Mouse (Mus musculus) gastrocnemius, postnatal 10 days (tissue): ENCODE measurements around the gene Clca3a1. TPM values are rescaled to one million over a fixed set of nuclear protein-coding genes. Genes with fewer than 3 reads are reported as not detected.

Source experiments
- DNase-seq: peaks from one replicate; pipeline ENCODE4 v3.0.0; 2021; ENCODE audit warnings: mixed read lengths
- total RNA-seq, 2 experiments: library from RNA; stranded (reverse); gene quantifications; 2 replicates each; pipeline ENCODE4 v1.2.3; 2021

Clca3a1 gene
- total RNA-seq, 2 experiments from 2014 or later = 0.20 to 0.31 TPM

DNA sequence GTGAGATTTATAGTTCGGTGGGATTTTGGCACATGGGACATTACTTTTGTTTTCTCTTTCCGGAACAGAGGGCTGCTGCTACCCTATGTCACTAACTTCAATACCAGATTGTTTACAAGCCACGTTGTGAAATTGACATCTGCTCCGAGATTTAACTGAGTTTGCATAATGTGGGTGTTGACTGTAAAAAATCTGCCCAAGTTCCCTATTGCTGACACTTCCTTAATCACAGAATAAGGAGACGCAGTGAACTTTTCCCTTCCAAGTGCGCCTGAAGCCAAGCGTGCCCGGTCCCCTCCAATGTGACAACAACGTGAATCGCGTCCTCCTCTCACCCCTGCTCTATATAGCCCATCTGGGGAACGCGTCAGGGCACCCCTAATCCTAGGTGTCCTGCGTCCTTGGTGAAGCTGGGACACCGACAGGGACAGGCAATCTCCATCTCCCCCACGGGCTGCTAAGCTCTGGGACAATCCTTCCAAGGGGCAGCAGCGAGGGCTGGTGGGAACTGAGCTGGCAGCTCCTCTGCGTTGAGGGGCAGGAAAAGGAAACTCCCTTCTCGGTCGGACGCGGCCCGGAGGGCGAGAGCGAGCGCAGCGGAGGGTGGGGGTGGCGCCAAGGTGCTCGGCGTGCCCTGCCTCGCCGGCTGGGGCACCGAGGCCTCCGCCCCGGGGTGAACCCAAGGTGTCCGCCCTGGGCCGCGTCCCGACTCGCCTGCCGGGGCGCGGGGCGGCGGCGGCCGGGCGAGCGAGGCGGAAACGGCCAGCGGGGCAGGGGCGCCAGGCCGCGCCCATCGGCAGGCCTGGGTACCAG lies 41.5 kb downstream of the Clca3a1 start:
- peak; percentile 71 for DNase-seq

DNA sequence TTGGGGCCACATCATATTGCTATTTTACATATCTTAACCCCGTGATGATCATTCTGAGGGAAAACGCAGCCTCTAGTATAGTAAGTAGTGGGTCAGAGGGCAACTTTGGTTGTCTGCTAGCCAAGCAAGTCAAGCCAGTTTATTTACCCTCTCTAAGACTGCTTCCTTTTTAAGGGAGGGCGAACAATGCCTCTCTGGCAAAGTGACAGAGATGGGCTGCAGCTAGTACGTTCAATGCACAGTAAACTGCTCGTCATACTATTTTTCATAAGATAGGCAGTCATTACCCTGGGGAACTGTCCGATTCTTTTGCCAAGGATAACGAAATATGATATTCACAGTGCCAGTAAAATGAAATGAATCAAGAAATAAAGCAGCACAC lies 42.1 kb downstream of the Clca3a1 start:
- no peak for DNase-seq

DNA sequence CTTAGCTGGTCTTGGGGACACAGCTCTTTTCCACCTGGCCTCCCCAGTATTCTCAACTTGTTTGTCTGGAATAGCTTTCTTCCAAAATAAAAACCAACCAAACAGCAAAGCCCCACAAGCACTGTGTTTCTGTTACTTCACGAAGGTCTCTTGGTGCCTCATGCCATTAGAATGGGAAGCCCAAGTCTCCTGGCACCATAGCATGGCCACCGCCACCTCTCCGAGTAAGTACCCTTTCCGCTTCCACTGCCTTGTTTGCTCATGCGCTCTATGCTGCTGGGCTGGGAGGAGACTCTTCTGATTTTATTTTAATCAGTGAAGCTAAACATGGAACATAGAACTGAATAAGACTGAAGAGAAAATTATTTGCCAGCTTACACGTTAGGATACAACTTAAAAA lies 42.9 kb downstream of the Clca3a1 start:
- DNase-seq = no peak

DNA sequence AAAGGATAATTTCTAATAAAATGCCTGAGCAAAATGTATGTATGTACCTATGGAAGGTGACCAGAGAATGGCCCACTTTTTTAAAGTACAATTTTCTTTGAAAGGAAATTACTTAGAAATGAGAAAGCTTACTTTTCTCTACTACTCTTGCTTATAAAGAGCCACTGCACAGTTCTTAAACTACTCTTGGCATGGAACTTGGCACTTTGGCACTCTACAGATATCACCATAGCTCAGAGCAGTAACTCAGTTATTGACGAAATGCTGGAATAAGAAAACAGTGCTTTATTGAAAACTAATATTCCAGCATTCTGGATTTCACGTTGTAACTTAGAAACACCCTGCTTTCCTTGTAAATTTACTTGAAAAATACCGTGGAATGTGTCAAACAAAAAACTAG lies 43.7 kb downstream of the Clca3a1 start:
- DNase-seq = no peak

DNA sequence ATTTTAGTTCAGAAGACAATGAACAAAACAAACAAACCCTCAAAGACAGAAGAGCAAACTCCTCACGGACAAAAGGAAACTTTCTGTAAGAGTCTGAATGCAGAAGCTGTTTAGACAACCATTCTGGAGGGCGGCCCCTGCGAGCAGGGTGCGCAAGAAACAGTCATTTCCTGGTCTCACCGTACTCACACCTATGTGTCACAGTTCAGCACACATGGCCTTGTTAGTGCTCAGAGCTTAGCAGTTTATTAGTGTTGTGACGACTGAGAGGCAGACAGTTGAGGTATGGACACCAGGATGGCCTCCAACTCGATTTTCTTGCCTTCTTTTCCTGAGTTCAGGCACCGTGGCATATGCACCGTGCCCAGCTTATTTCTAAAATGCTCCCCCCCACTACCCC lies 44.9 kb downstream of the Clca3a1 start:
- DNase-seq = no peak

DNA sequence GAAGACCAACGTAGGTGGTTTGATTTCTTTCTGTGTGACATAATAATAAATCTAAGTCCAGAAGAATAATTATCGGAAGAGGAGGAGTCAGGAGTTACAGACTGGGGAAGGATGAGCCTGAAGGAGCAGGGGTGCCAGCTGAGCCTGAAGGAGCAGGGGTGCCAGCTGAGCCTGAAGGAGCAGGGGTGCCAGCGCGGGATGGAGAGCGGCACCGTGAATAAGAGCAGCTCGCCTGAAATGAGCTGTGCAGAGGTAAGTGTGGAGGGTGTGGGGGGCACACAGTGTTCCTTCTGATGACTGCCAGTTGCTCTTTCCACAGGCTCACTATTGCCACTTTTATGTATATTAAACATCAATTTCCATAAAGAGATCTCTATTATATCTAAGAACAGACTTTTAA lies 45.7 kb downstream of the Clca3a1 start:
- DNase-seq = no peak

DNA sequence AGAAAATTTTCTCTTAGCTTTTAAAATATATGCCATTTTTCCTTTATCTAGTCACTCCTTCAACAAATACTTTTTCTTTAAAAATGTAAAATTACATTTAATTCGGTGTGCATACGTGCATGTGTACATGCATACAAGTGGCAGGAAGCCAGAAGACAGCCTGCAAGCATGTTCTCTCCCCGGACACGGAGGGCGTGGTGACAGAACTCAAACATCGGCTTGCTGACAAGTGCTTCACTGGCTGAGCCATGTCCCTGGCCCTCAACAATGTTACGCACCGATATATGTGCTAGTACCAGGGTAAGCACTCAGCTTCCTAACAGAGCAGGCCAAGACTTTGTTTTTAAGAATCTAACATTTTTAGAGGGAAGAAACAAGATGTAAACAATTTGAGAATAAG lies 46.2 kb downstream of the Clca3a1 start:
- no peak for DNase-seq

DNA sequence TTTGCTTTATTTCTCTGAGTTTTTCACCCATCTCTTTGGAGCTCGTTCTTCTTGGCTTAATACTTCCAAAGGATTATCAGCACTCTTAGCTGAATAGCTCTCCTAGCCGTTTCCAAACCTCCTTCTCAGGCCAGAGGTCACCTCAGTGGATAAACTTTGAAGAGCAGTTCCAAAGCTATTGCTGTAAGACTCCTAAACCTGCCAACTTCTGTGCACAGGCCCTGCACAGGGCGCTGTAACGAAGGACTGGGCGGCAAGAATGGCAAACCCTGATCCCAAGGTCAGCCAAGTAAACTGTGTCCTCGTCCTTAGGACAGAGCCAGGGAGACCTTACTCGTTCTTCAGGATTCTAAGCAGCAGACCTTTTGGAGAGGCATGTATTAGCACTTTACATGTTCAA lies 46.7 kb downstream of the Clca3a1 start:
- no peak for DNase-seq

DNA sequence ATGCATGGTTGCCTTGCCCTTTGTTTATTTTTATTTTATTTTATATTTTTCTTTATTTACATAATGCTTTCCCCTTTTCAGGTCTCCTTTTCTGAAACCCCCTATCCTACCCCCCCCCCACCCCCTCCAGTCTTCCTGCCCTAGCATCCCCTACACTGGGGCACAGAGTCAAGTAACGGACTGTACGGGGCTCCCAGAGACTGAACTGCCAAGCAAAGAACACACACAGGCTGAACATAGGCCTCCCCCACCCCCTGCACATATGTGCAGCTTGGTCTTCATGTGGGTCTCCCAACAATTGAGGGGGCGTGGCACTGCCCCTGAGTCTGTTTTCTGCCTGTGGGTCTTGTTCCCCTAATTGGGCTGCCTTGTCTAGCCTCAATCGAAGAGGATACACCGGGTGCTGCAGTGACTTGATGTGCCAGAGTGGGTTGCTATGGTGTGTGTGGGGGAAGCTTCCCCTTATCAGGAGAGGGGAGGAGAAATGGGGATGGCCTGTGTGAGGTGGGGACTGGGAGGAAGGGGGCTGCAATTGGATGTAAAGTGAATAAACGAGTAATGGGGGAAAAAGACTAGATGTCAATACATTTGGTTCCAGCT lies 49.1 kb downstream of the Clca3a1 start:
- no peak for DNase-seq

DNA sequence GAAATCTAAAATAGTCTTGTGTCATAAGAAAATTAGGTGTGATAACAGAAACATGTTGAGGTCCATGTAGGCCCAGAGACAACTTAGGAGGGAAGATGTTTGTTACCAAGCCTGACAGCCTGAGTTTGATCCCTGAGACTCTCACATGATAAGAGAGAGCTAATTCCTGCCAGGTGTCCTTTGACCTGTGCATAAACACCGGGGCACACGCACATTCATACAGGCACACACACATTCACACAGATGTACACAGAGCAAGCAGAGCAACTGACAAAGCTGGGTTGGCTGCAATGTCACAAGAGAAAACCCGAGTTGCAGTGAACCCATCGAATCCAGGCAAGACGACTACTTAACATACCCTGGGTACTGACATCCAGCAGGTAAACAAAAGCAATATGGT lies 52.2 kb downstream of the Clca3a1 start:
- DNase-seq = no peak

DNA sequence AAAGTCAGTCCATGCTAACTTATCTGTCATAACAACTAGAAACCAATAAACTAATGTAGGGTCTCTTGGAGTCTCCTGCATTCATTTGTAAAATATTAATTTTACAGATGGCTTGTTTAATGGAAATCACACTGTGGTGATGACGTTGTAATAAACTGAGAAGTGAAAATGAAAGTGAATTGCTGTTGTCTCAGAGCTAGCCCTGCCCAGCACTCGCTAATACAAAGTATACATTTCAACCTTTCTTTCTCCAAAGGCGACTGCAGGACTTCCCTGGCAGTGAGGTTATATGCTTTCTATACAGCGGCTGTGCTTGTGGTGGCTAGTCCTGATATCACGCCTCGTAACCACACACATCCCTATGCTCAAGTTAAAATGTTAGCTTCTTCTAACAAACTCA lies 56.8 kb downstream of the Clca3a1 start:
- no peak for DNase-seq

DNA sequence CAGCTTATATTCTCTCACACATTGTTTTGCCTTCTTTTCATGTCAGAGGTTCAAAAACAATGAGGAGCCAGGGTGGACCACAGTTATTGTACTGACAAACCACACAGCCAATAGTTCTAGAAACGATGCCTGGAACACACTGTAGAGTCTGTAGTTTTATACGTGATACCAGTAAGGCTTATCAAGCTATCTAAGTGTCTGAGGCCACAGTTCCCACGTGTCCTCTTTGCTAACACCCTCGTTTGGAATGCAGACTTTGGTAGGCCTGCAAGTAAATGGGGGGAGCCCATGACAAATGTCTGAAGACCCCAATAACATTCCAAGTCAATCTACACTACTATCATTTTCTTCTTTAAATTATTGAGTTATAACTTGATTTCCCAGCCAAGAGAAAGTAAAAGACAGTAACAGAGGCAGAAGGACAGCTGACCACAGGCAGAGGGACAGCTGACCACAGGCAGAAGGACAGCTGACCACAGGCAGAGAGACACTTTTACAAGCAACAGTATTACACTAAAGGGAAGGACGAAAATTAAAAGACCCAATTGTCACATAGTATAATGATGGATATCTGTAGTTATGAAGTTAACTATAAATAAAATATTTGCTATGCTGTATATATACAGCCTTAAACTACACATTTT lies 61.9 kb downstream of the Clca3a1 start:
- DNase-seq = no peak

DNA sequence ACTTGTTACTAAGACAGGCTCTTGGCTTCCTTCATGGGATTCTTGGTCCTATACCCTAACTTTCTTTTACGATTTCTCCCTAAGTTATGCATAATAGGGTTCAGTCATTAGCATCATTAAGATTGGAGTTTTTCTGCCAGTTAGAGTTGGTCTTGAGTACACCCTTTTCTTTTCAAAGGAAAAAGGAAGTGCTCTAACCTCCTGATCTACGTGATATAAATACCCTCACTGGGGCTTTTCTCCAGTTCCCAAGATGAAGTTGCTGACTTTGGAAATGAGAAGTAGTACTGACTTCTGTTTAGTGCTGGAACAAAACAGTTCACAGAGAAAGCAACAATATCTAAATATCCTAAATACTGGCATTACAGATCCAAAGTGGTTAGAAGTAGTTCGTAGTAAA lies 62.8 kb downstream of the Clca3a1 start:
- no peak for DNase-seq

DNA sequence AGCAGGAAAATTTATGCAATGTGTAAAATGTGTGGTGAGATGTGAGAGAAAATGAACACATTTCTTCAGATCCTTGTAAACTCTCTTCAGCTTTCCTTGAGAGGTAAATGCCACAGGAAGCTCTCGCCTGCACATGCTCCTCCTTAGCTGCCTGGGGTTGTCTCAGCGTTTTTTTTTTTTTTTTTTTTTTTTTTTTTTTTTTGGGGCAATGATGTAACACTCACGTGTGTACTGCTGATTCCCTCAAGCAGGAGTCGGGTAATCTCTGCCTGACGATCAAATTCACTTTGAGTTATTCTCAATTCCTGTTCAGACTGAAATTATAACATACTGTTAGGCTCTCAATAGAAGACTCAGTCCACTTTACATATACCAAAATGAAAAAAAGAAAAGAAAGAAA lies 63.6 kb downstream of the Clca3a1 start:
- DNase-seq = no peak

DNA sequence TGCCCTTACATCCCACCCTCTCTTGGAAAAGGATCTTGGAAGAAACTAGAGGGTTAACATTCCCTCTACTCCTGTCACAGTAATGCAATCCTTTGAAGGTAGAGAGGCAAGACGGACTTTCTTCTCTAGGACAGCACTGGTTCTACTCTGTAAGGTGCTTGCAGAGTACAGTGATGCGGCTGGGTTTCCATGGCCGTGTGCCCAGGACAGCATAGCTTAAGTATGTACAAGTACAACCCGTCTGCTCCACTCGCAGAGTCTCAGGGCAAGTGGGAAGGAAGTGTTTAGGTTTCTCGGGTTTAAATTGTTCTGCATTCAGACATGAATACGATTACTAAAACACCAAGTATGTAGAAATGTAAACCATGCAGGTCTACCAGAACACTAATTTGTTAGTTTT lies 65.8 kb downstream of the Clca3a1 start:
- DNase-seq = no peak

DNA sequence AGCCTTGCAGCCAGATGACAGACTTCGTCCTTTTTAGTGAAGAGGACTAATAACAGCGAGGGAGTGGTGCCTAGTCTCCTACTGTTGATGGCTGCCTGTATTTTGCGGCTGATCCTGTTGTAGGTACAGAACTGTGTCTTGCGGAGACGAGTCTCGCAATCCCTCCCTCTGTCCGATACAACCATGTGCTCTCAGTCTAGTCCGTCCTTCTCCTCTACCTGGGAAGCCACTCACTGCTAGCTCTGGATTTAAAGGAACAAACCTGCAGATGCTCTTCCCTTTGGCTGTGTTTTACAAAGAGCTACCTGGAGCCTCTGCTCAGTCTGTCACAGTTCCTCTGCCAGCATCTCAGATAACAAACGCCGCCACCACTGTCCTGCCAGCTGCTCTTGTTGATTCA lies 66.7 kb downstream of the Clca3a1 start:
- no peak for DNase-seq

DNA sequence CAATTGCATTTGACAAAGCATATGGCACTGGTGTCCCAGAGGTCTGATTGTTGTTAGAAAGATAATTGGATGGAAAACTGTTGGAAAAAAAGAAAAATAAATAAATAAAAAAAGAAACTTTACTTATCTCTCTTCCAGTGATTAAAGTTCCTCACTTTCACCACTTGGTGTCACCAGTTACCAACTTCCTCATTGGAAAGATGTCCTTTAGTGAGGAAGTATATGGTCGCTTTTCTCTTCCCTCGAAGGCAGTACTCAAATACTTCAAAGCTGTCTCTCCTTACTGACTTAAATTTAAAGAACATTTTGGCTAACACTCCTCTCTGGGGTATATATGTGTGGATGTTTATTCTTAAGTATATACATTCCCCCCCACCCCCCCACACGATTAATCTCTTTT lies 68.7 kb downstream of the Clca3a1 start:
- DNase-seq = no peak

DNA sequence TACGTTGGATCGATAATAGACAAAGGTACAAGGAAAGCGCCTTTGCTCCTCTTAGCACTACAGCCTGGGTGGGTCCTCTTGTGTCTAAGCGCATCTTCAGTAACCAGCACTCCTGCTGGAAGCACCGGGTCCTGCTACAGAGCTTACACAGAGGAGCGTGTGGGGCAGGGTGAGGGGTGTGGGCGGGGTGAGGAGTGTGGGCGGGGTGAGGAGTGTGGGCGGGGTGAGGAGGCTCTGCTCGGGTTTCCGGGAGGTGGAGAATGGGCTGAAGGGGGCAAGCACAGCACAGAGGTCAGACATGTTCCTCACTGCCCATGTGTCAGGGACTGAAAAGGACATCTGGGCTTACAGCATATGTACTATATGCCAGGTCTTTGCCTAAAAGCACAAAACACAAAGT lies 71.5 kb downstream of the Clca3a1 start:
- DNase-seq = peak; percentile 45

DNA sequence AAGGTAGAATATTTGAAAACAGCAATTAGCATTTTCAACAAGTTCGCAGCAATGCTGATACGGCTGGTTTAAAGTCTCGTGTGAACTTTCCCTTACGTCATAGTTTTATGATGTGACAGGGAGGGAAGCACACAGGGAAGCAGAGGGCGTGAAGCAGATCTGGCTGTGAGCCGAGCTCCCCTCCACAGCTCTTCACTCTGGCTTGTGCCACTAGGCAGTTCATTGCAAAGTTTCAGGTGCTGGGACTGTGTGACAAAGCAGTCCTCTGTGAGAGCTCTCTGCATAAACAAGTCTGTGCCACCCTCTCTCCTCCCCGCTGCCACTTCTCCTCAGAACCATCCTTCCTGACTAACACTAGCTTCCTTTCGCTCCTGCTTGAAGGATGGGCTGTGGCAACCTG lies 72.5 kb downstream of the Clca3a1 start:
- no peak for DNase-seq

DNA sequence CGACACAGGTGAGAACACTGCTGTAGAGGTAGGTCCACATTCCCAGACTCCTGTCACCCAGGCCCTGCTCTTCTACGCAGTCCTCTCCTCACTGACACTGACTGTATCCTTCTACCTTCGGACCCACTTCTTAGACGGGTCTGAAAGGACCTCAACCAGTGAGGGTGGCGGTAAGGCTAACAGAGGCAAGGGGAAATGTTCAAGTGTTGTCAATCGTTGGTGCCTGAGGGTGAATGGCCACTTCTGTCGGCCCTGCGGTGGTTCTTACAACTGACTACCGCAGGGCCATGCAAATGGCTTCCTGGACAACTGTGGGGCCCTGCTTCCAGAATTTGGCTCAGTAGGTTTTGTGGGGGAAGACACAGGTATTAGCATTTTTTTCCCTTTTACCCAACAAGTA lies 73.2 kb downstream of the Clca3a1 start:
- DNase-seq = no peak

DNA sequence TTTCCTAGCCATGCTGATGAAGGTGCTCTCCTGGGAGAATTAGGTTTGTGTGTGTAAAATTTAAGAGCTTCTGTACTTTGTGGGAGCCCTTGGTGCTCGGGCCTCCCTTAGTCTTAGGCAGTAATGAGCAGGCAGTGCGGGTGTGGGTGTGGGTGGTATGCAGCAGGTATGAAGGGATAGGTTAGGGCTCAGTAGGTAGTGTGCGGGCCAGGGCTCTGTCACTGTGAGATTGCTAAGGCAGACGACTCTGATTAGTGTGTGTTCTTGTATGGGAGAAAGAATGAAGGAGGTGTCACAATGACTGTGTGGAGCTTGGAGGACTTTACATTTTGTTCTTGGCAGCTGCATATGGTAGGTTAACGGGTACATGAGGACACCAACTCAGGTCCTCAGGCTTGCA lies 74.6 kb downstream of the Clca3a1 start:
- DNase-seq = no peak

DNA sequence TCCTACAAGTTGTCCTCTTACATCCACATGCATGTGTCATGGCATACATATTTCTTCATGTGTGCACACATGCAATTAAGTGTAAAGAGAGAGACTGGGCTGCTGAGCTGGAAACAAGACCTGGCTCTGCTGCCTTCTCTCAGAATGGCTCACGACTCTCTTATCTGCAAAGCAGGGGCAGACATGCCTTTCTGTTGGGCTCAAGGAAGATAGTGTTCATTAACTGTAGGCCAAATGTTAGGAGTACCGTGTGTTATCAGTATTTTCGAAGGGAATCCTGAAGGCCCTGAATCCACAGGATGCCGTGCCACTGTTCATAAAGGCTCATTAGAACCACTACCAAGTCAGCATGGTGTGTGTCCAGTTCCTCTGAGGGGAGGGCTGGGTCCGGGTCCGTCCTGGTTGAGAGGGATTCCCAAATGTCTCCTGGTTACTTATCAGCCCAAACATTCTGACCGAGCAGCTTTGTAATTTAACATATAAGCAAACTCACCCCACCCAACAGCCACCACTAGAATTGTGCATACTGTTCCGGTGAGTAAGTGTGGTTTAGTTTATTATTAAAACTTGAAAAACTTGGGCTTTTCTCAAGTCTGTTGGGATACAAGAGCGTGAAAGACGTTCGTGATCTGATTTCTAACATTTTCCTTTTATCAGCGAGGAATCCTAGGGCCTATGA lies 77.5 kb downstream of the Clca3a1 start:
- no peak for DNase-seq

DNA sequence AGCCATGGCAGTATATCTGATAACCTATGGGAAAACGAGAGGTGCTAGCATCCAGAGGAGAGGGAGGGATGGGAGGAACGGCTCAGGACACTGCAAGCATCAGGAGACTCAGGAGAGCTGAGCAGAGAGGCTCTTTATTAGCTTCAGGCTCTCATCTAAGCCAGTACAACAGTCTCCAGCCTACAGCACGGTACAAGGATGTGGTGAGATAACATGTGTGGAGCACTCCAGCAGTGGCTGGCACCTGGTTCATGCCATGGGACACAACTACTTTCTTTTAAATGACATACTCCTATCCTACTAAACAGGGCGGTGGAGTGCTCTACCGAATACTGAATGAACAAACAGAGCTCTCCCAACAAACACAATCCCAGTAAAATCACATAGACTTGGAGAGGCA lies 79.2 kb downstream of the Clca3a1 start:
- no peak for DNase-seq
